21 mouse cellular contexts compared by ENCODE assay signal in the genomic region with DNA sequence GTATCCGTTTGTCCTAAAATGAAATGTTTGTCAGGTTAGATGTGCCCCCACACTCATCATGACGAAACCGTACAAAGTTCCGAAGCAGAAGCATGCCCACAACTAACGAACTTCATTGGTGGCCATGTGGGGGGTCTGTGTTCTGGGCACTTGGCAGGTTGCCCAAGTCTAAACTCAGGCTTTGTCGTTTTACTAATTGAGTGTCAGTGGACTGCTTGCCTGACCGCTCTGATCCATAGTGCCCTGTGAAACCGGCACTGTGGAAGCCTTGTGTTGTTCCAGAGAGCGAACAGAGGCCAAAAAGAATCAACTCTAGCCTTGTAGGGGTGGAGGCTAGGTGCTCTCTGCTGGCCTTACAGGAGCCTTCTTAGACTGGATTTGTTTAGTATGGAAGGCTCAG.
DNase-seq lines count a peak whose midpoint lies in the region; ATAC-seq and TF ChIP-seq lines count a peak whose summit lies in the region.
"Had no signal": no experiment of that assay in that cellular context is flagged by ENCODE, and none has a peak within 500 bp of the region (broad histone marks: within the 10 kb centered on the region; RNA-seq: fewer than 3 reads in every experiment).

No protein-coding gene starts in this region.

- no peaks in the 10 kb centered on the region for H3K27me3 ChIP-seq in lung, embryonic 16.5 days (ENCODE audit: control insufficient read depth, insufficient read depth, low read depth, low read length)
- no peaks in the 10 kb centered on the region for H3K27me3 ChIP-seq in testis, adult 2 months (ENCODE audit: control insufficient read depth, insufficient read depth, low read length)
- H3K27me3 ChIP-seq in hindbrain, embryonic 14.5 days (ENCODE audit: control insufficient read depth, insufficient read depth, low read length), result no peaks in the 10 kb centered on the region
- H3K27me3 ChIP-seq: hindbrain, embryonic 12.5 days had no signal

- no peak for TF ChIP-seq POLR2A in brain, embryonic 14.5 days (IDR thresholded peaks at IDR 0.05; ENCODE audit: borderline replicate concordance, extremely low read depth, insufficient read depth, insufficient read length, poor library complexity, severe bottlenecking)
- no peak for TF ChIP-seq POLR2A in testis, adult 2 months (IDR thresholded peaks at IDR 0.05; ENCODE audit: control insufficient read depth, low read depth, low read length)

- DNase-seq in lung, postnatal 4 days, result no peak
- peak; percentile 55 for DNase-seq in brain, embryonic 14.5 days (ENCODE audit: low read depth)
- no peak for DNase-seq in cerebellum, adult 11-12 months
- DNase-seq in embryo, embryonic 10.5 days (ENCODE audit: low spot score), result no peak
- no peak for DNase-seq in hindbrain, embryonic 14.5 days (ENCODE audit: low spot score)
- DNase-seq: adrenal gland, adult 8-10 months; adrenal gland, postnatal 25 days; cerebellum, adult 11 months; cerebellum, adult 8-10 months; cerebellum, postnatal 36 days; gastrocnemius, postnatal 14 days had no signal

- no peak overlapping the region for H3K27ac ChIP-seq in lung, embryonic 16.5 days (ENCODE audit: low read length)
- H3K27ac ChIP-seq in testis, adult 2 months (ENCODE audit: control insufficient read depth, insufficient read depth, low read depth, low read length), result peak overlapping the region; percentile 70
- H3K27ac ChIP-seq in hindbrain, embryonic 14.5 days, result no peak overlapping the region
- H3K27ac ChIP-seq: forebrain, embryonic 10.5 days; forebrain, embryonic 13.5 days; hindbrain, embryonic 12.5 days had no signal

- TF ChIP-seq CTCF in brain, embryonic 14.5 days (IDR thresholded peaks at IDR 0.05; ENCODE audit: borderline replicate concordance, extremely low read depth, insufficient read depth, insufficient read length), result no peak
- TF ChIP-seq CTCF in testis, adult 2 months (IDR thresholded peaks at IDR 0.05; ENCODE audit: control insufficient read depth, insufficient read depth, insufficient replicate concordance, low read depth, low read length), result no peak

- H3K4me3 ChIP-seq in lung, embryonic 16.5 days (ENCODE audit: low read length), result no peak overlapping the region
- H3K4me3 ChIP-seq in testis, adult 2 months (ENCODE audit: control insufficient read depth, low read depth, low read length), result no peak overlapping the region
- H3K4me3 ChIP-seq in hindbrain, embryonic 14.5 days (replicated peaks; ENCODE audit: low read length), result no peak overlapping the region
- H3K4me3 ChIP-seq: forebrain, embryonic 10.5 days; forebrain, embryonic 13.5 days; hindbrain, embryonic 12.5 days had no signal

- WGBS in lung, embryonic 16.5 days, result 33% methylated on average over 9 of the region's 9 CpGs
- WGBS in hindbrain, embryonic 14.5 days, result 46% methylated on average over 9 of the region's 9 CpGs

- no peaks in the 10 kb centered on the region for H3K36me3 ChIP-seq in lung, embryonic 16.5 days (ENCODE audit: control insufficient read depth, insufficient read depth, low read length)
- H3K36me3 ChIP-seq in testis, adult 2 months (ENCODE audit: control insufficient read depth, insufficient read depth, low read length), result no peaks in the 10 kb centered on the region
- H3K36me3 ChIP-seq in hindbrain, embryonic 14.5 days (replicated peaks; ENCODE audit: control insufficient read depth, insufficient read depth), result no peaks in the 10 kb centered on the region
- H3K36me3 ChIP-seq: forebrain, embryonic 10.5 days; hindbrain, embryonic 12.5 days had no signal

- H3K9me3 ChIP-seq in lung, embryonic 16.5 days (ENCODE audit: control insufficient read depth, low read length), result no peaks in the 10 kb centered on the region
- no peaks in the 10 kb centered on the region for H3K9me3 ChIP-seq in hindbrain, embryonic 14.5 days (ENCODE audit: control insufficient read depth, low read length)
- H3K9me3 ChIP-seq: forebrain, embryonic 13.5 days had no signal

- no peak overlapping the region for H3K9ac ChIP-seq in lung, embryonic 16.5 days (ENCODE audit: low read length)
- no peak overlapping the region for H3K9ac ChIP-seq in hindbrain, embryonic 14.5 days
- H3K9ac ChIP-seq: forebrain, embryonic 13.5 days; hindbrain, embryonic 12.5 days had no signal

- peak; percentile 60 for ATAC-seq in lung, embryonic 16.5 days (ENCODE audit: low read depth)
- ATAC-seq in hindbrain, embryonic 14.5 days (ENCODE audit: low FRiP score), result no peak
- ATAC-seq: activated CD4-positive, CD25-positive, alpha-beta regulatory T cell, adult 4 months; CD4-positive, CD25-positive, alpha-beta regulatory T cell, adult 4 months; forebrain, embryonic 13.5 days; forebrain, embryonic 16.5 days; hindbrain, embryonic 16.5 days had no signal

- peaks cover 16% of the 10 kb centered on the region for H3K4me1 ChIP-seq in lung, embryonic 16.5 days (replicated peaks; ENCODE audit: control insufficient read depth, insufficient read depth, low read length)
- peaks cover 6% of the 10 kb centered on the region for H3K4me1 ChIP-seq in testis, adult 2 months (ENCODE audit: control insufficient read depth, insufficient read depth, low read length)
- no peaks in the 10 kb centered on the region for H3K4me1 ChIP-seq in hindbrain, embryonic 14.5 days (replicated peaks; ENCODE audit: control insufficient read depth, insufficient read depth, low read length)

- H3K4me2 ChIP-seq in lung, embryonic 16.5 days (ENCODE audit: low read depth, low read length), result no peak overlapping the region
- no peak overlapping the region for H3K4me2 ChIP-seq in hindbrain, embryonic 14.5 days (replicated peaks)
- H3K4me2 ChIP-seq: forebrain, embryonic 13.5 days; heart, embryonic 11.5 days; hindbrain, embryonic 12.5 days had no signal
